Mouse (Mus musculus) liver, embryonic 18 days (tissue): Measurements from ENCODE around the gene Serpinb6e. TPM values are rescaled to one million over a fixed set of nuclear protein-coding genes. Genes with fewer than 3 reads are reported as not detected.

Experiments
- polyA plus RNA-seq: library from polyadenylated mRNA; depleted of rRNA; stranded (reverse); fragments of >200 nt; gene quantifications from 2 replicates; pipeline ENCODE4 v1.2.3, GENCODE M21; 2012; rRNA removed

Gene Serpinb6e
- polyA plus RNA-seq, result not detected in 2 replicates

DNA sequence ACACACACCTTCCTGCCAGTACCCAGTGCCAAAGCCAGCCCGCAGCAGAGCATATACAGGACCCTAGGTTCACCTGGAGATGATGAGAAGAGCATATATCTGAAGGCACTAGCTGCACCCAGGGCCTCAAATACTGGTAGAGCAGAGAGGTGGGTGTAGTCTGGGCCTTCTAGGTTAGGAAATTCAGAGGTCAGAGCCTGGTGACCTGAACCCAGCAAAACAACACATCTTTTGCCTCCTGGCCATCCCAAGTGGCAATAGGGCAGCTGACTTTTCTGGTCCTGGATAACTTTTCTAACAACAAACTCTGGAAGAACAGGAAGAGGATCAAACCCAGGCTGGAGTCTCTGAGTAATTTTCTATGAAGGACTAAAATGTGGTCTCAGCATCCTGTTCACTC is at the start of gene Serpinb6e:
Gene Serpinb6e (minus strand): TSS at position 101 of the 400 bp plus-strand sequence.

Other genes starting within 250 kb of the Serpinb6e start
- not detected in 2 replicates for gene Serpinb6d, start 182.0 kb downstream of the Serpinb6e start, polyA plus RNA-seq
- gene Serpinb6c, start 62.3 kb upstream of the Serpinb6e start, polyA plus RNA-seq, result not detected in 2 replicates
- gene Nqo2, start 121.3 kb upstream of the Serpinb6e start, polyA plus RNA-seq, result 12.8 and 16.6 TPM in 2 replicates
- gene Ripk1, start 159.0 kb upstream of the Serpinb6e start, polyA plus RNA-seq, result 6.2 and 6.8 TPM in 2 replicates
- 18.9 and 21.6 TPM in 2 replicates for gene Serpinb6a, start 159.4 kb upstream of the Serpinb6e start, polyA plus RNA-seq
- 74.2 and 85.9 TPM in 2 replicates for gene Bphl, start 194.2 kb upstream of the Serpinb6e start, polyA plus RNA-seq
- gene Tubb2a, start 234.6 kb upstream of the Serpinb6e start, polyA plus RNA-seq, result 266 and 379 TPM in 2 replicates